Mouse (Mus musculus) cerebellum, postnatal 4 days (tissue): ENCODE results near the gene Rhou.

Experiments
- DNase-seq, 2 experiments: peaks; one replicate each; pipeline ENCODE4 v3.0.0; 2022; ENCODE audit warnings: low spot score in 2 of 2, mixed read lengths in 1 of 2

Rhou gene

GRCm38 (mm10) chr8:123651390-123652098, 2.2 kb upstream of the Rhou start:
- no peak for DNase-seq

GRCm38 (mm10) chr8:123652641-123653040, 1.1 kb upstream of the Rhou start:
- no peak for DNase-seq

- DNase-seq, result peak in 1 of 2 experiments; percentile 60
Observed at GRCm38 (mm10) chr8:123653994-123654569, 353 bp downstream of the Rhou start.

- DNase-seq, result no peak
Observed at GRCm38 (mm10) chr8:123654763-123655162, 1.0 kb downstream of the Rhou start.

GRCm38 (mm10) chr8:123655351-123655779, 1.6 kb downstream of the Rhou start:
- DNase-seq, result no peak

- no peak for DNase-seq
Observed at GRCm38 (mm10) chr8:123657826-123658225, 4.1 kb downstream of the Rhou start.

GRCm38 (mm10) chr8:123659469-123660057, 5.8 kb downstream of the Rhou start:
- DNase-seq, result no peak

- DNase-seq, result no peak
Observed at GRCm38 (mm10) chr8:123661515-123661914, 7.8 kb downstream of the Rhou start.

GRCm38 (mm10) chr8:123665580-123665979, 11.9 kb downstream of the Rhou start:
- no peak for DNase-seq

- no peak for DNase-seq
Observed at GRCm38 (mm10) chr8:123666832-123667231, 13.1 kb downstream of the Rhou start.

- DNase-seq, result no peak
Observed at GRCm38 (mm10) chr8:123668681-123669080, 15.0 kb downstream of the Rhou start.

GRCm38 (mm10) chr8:123670766-123671165, 17.0 kb downstream of the Rhou start:
- DNase-seq, result no peak

- no peak for DNase-seq
Observed at GRCm38 (mm10) chr8:123671454-123671853, 17.7 kb downstream of the Rhou start.

- no peak for DNase-seq
Observed at GRCm38 (mm10) chr8:123672648-123673047, 18.9 kb downstream of the Rhou start.

GRCm38 (mm10) chr8:123675611-123676010, 21.9 kb downstream of the Rhou start:
- no peak for DNase-seq

GRCm38 (mm10) chr8:123678390-123678789, 24.7 kb downstream of the Rhou start:
- no peak for DNase-seq

- DNase-seq, result no peak
Observed at GRCm38 (mm10) chr8:123682073-123682761, 28.5 kb downstream of the Rhou start.

GRCm38 (mm10) chr8:123683321-123683720, 29.6 kb downstream of the Rhou start:
- DNase-seq, result no peak

GRCm38 (mm10) chr8:123684806-123685205, 31.1 kb downstream of the Rhou start:
- no peak for DNase-seq

- no peak for DNase-seq
Observed at GRCm38 (mm10) chr8:123685477-123685876, 31.7 kb downstream of the Rhou start.

- DNase-seq, result no peak
Observed at GRCm38 (mm10) chr8:123687826-123688225, 34.1 kb downstream of the Rhou start.

GRCm38 (mm10) chr8:123692165-123692962, 38.6 kb downstream of the Rhou start:
- DNase-seq, result no peak
